17 mouse cellular contexts compared by ENCODE assay signal in the genomic region with DNA sequence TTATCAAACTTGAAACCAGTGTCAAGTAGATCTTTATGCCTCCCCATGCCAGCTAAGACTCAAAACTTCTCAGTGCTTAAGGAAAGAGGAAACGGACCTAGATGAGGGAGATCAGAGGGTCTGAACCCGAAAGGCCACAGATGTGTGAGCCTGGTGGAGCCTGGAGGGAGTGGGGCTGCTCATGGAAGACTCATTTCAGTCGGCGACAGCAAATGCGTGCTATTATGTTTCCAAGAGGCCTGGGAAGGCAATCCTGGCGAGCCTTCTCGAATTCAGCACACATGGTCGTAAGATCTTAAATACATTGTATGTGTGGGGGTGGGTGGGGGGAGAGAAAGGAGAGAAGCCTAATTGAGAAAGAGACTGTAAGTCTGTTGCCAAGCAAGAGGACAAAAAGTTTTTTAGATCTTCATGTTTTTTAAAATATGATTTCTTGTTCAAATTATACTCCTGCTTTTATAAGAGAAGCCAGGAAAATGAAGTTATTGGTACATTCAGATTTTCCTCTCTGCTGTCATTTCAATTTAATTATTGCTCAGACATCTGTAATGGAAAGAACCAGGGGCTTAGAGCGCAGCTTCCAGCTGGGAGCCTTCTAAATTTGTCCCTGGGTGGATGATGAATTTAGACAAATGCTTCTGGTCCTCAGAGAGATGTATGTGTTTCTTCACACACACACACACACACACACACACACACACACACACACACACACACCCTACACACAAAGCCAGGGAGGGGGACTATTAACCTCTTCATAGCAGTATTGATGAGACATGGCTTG.
DNase-seq lines count a peak whose midpoint lies in the region; ATAC-seq and TF ChIP-seq lines count a peak whose summit lies in the region.
"Had no signal": no experiment of that assay in that cellular context is flagged by ENCODE, and none has a peak within 500 bp of the region (broad histone marks: within the 10 kb centered on the region; RNA-seq: fewer than 3 reads in every experiment).

No protein-coding gene starts in this region.

- H3K4me2 ChIP-seq in kidney, postnatal 0 days (ENCODE audit: low read length), result no peak overlapping the region
- H3K4me2 ChIP-seq: forebrain, embryonic 12.5 days; heart, embryonic 13.5 days had no signal

- H3K9ac ChIP-seq in kidney, postnatal 0 days (ENCODE audit: low read depth, low read length), result no peak overlapping the region
- H3K9ac ChIP-seq: forebrain, embryonic 12.5 days; heart, embryonic 13.5 days had no signal

- peak overlapping the region; percentile 68; the same call in 1 of the 2 replicates for H3K27ac ChIP-seq in kidney, postnatal 0 days
- H3K27ac ChIP-seq in embryonic fibroblast, embryonic 13.5 days (ENCODE audit: insufficient read depth, low read length), result peak overlapping the region; percentile 16; the same call in 1 of the 2 replicates
- H3K27ac ChIP-seq: forebrain, embryonic 12.5 days; heart, embryonic 13.5 days; midbrain, embryonic 10.5 days had no signal

- no peaks in the 10 kb centered on the region for H3K9me3 ChIP-seq in kidney, postnatal 0 days (replicated peaks; ENCODE audit: low read length)
- H3K9me3 ChIP-seq: forebrain, embryonic 12.5 days; midbrain, embryonic 10.5 days had no signal

- WGBS in kidney, postnatal 0 days, result 24% methylated on average over 9 of the region's 9 CpGs

- H3K36me3 ChIP-seq in kidney, postnatal 0 days (ENCODE audit: insufficient read depth, low read length), result no peaks in the 10 kb centered on the region
- H3K36me3 ChIP-seq: forebrain, embryonic 12.5 days; heart, embryonic 13.5 days; midbrain, embryonic 10.5 days had no signal

- TF ChIP-seq CTCF in kidney, postnatal 0 days (IDR thresholded peaks at IDR 0.05; ENCODE audit: low read depth), result no peak
- TF ChIP-seq CTCF in embryonic fibroblast, embryonic 13.5 days (IDR thresholded peaks at IDR 0.05; ENCODE audit: borderline replicate concordance, insufficient read depth, low read length), result no peak

- DNase-seq in embryo, embryonic 11 days, result peak; percentile 37
- no peak for DNase-seq in embryo, embryonic 9.5 days (ENCODE audit: extremely low spot score)
- peak; percentile 86 for DNase-seq in kidney, postnatal 0 days (ENCODE audit: low spot score)
- DNase-seq in kidney, postnatal 25 days, result no peak
- DNase-seq in skeletal muscle tissue, adult 2 months (ENCODE audit: low read depth, low spot score), result peak; percentile 47
- no peak for DNase-seq in right cerebral cortex, adult 2 months (ENCODE audit: low spot score in 2 of 2)
- DNase-seq in adrenal gland, postnatal 10 days, result no peak
- DNase-seq: adrenal gland, adult 2 months; cerebellum, postnatal 36 days; gastrocnemius, postnatal 25 days; thymus, postnatal 25 days had no signal

- H3K4me1 ChIP-seq in kidney, postnatal 0 days (replicated peaks; ENCODE audit: insufficient read depth, low read length), result no peaks in the 10 kb centered on the region
- H3K4me1 ChIP-seq in embryonic fibroblast, embryonic 13.5 days (ENCODE audit: control insufficient read depth, insufficient read depth, low read length), result no peaks in the 10 kb centered on the region
- H3K4me1 ChIP-seq: forebrain, embryonic 12.5 days; heart, embryonic 13.5 days; midbrain, embryonic 10.5 days had no signal

- no peak for TF ChIP-seq POLR2A in embryonic fibroblast, embryonic 13.5 days (IDR thresholded peaks at IDR 0.05; ENCODE audit: low read depth, low read length)

- ATAC-seq in kidney, postnatal 0 days (replicated peaks; ENCODE audit: low FRiP score, low read depth), result peak; percentile 71; the same call in 1 of the 2 replicates
- ATAC-seq: hindbrain, embryonic 16.5 days had no signal

- no peak overlapping the region for H3K4me3 ChIP-seq in kidney, postnatal 0 days (replicated peaks; ENCODE audit: low read depth, low read length)
- no peak overlapping the region for H3K4me3 ChIP-seq in embryonic fibroblast, embryonic 13.5 days (ENCODE audit: insufficient read depth, low read length)
- H3K4me3 ChIP-seq: forebrain, embryonic 12.5 days; heart, embryonic 13.5 days; midbrain, embryonic 10.5 days; myocyte had no signal

- no peaks in the 10 kb centered on the region for H3K27me3 ChIP-seq in kidney, postnatal 0 days (ENCODE audit: insufficient read depth, low read length)
- H3K27me3 ChIP-seq: forebrain, embryonic 12.5 days; heart, embryonic 13.5 days had no signal

Comparison
In these comparisons a context has a peak if more than half of its experiments do, and no peak if none do; other contexts are left out.
1. DNase-seq: peak in embryo, embryonic 11 days (single experiment), kidney, postnatal 0 days (single experiment) and skeletal muscle tissue, adult 2 months (single experiment); none in embryo, embryonic 9.5 days (single experiment), kidney, postnatal 25 days (0 of 2), right cerebral cortex, adult 2 months (0 of 2) and adrenal gland, postnatal 10 days (single experiment).